Mouse (Mus musculus) olfactory bulb, adult 2 months (tissue): ENCODE measurements around the gene Cklf.

Experiments
- CTCF ChIP-seq: fragments of 200-500 bp; IDR thresholded peaks from 2 replicates; pipeline ENCODE4 v1.5.1; 2012; ENCODE audit warnings: low read depth, mild to moderate bottlenecking, low read length, moderate library complexity; ENCODE audit not compliant: insufficient read depth
- POLR2A ChIP-seq: fragments of 200-500 bp; IDR thresholded peaks from 2 replicates; pipeline ENCODE4 v1.6.1; 2012; ENCODE audit warnings: mild to moderate bottlenecking, low read depth, low read length, moderate library complexity; ENCODE audit not compliant: insufficient read depth

- TF ChIP-seq CTCF (no peak), POLR2A (no peak)
Measured at GRCm38 (mm10) chr8:104202320-104202719, 48.3 kb upstream of the Cklf start.
